Mouse (Mus musculus) heart, embryonic 12.5 days (tissue): ENCODE results near the gene Tmem88. TPM values are rescaled to one million over a fixed set of nuclear protein-coding genes. Genes with fewer than 3 reads are reported as not detected.
A peak's percentile ranks its signal among the peaks of the same experiment; 100 is the strongest.

Experiments
- ATAC-seq: fragments of 200-750 bp; cut with Nextera tagmentation; 2 replicates; pipeline ENCODE4 v1.8.0; 2017; ENCODE audit warnings: moderate TSS enrichment, moderate library complexity; ENCODE audit not compliant: insufficient number of reproducible peaks, low FRiP score
- H3K27ac ChIP-seq: fragments of 300-500 bp; sonication (generic); 2 replicates; pipeline ENCODE4 v1.5.1; 2016; ENCODE audit warnings: mild to moderate bottlenecking, moderate library complexity; ENCODE audit not compliant: poor library complexity, severe bottlenecking
- H3K27me3 ChIP-seq: fragments of 300-500 bp; sonication (generic); replicated peaks from 2 replicates; pipeline ENCODE4 v1.6.1; 2016; ENCODE audit warnings: mild to moderate bottlenecking, moderate library complexity
- H3K36me3 ChIP-seq: fragments of 300-500 bp; sonication (generic); 2 replicates; pipeline ENCODE4 v1.6.1; 2016; ENCODE audit warnings: mild to moderate bottlenecking, moderate library complexity
- H3K4me1 ChIP-seq: fragments of 300-500 bp; sonication (generic); replicated peaks from 2 replicates; pipeline ENCODE4 v1.6.1; 2016; ENCODE audit warnings: mild to moderate bottlenecking
- H3K4me2 ChIP-seq: fragments of 300-500 bp; sonication (generic); 2 replicates; pipeline ENCODE4 v1.6.1; 2016; ENCODE audit warnings: mild to moderate bottlenecking, moderate library complexity
- H3K4me3 ChIP-seq: fragments of 300-500 bp; sonication (generic); 2 replicates; pipeline ENCODE4 v1.5.1; 2016; ENCODE audit warnings: mild to moderate bottlenecking
- H3K9ac ChIP-seq: fragments of 300-500 bp; sonication (generic); 2 replicates; pipeline ENCODE4 v1.6.1; 2016; ENCODE audit warnings: mild to moderate bottlenecking, moderate library complexity
- H3K9me3 ChIP-seq: fragments of 300-500 bp; sonication (generic); replicated peaks from 2 replicates; pipeline ENCODE4 v1.6.1; 2016; ENCODE audit warnings: mild to moderate bottlenecking, moderate library complexity
- WGBS: fragments of 180-500 bp; shearing (Covaris S2); methylation state at CpG from one replicate; pipeline ENCODE4 v1.1.7; 2016; 5-methylcytosine and 5-hydroxymethylcytosine counted together
- polyA plus RNA-seq: library from polyadenylated mRNA; unstranded; fragments of >200 nt; fragmentation: Nextera tagmentation; extraction: Ambion mirVana; gene quantifications from 2 replicates; pipeline ENCODE4 v1.2.1, GENCODE M21; 2016

Gene Tmem88
- polyA plus RNA-seq, 1 experiment from 2014 or later: 35.7 TPM

DNA sequence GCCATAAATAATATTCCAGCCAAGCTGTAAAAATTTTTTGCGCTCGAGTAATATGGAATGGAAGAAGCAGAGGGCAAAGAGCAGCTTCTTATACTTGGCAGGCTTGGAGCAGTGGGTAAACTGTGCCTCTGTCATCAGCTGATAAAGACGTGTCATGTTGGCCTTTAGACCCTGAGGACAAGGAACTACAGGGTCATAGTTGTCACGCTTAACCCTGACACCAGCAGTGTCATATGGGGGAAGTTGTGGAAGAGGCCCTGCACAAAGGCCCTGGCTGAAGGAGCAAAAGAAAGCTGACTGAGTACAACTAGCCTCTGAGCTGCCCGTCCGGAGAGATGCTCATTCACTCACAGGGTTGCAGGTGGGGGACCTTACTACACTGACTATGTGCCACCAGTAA is 25.9 kb upstream of the Tmem88 start:
- Histone ChIP-seq H3K9ac (no peak overlapping the region), H3K4me2 (no peak overlapping the region), H3K4me1 (peaks cover 27% of the 10 kb centered on the region), H3K27me3 (peaks cover 27% of the 10 kb centered on the region), H3K36me3 (no peaks in the 10 kb centered on the region), H3K27ac (no peak overlapping the region), H3K9me3 (no peaks in the 10 kb centered on the region), H3K4me3 (no peak overlapping the region)
- no peak for ATAC-seq
- 49% methylated on average over 6 of the region's 6 CpGs for WGBS

DNA sequence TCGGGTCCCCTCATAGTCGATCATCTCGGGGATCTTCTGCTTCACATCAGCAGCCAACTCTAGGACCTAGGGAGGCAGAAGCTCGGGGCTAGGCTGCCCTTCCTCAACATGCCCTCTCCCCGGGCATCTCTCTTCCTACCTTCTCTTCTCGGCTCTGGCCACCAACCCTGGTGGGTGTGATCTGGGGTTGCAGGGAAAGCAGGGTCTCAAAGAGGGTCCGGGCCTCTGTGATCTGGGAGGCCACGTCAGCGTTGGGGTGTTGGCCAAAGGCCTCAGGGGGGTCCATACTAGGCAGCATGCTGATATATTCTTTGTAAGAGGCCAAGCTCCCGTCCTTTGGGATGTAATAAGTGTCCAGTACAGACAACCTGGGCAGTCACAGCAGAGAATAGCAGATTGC is 24.8 kb upstream of the Tmem88 start:
- Histone ChIP-seq H3K27me3 (peaks cover 27% of the 10 kb centered on the region), H3K4me1 (peaks cover 33% of the 10 kb centered on the region), H3K27ac (no peak overlapping the region), H3K4me3 (no peak overlapping the region), H3K4me2 (no peak overlapping the region), H3K36me3 (no peaks in the 10 kb centered on the region), H3K9me3 (no peaks in the 10 kb centered on the region), H3K9ac (no peak overlapping the region)
- ATAC-seq: no peak
- 85% methylated on average over 10 of the region's 10 CpGs for WGBS

DNA sequence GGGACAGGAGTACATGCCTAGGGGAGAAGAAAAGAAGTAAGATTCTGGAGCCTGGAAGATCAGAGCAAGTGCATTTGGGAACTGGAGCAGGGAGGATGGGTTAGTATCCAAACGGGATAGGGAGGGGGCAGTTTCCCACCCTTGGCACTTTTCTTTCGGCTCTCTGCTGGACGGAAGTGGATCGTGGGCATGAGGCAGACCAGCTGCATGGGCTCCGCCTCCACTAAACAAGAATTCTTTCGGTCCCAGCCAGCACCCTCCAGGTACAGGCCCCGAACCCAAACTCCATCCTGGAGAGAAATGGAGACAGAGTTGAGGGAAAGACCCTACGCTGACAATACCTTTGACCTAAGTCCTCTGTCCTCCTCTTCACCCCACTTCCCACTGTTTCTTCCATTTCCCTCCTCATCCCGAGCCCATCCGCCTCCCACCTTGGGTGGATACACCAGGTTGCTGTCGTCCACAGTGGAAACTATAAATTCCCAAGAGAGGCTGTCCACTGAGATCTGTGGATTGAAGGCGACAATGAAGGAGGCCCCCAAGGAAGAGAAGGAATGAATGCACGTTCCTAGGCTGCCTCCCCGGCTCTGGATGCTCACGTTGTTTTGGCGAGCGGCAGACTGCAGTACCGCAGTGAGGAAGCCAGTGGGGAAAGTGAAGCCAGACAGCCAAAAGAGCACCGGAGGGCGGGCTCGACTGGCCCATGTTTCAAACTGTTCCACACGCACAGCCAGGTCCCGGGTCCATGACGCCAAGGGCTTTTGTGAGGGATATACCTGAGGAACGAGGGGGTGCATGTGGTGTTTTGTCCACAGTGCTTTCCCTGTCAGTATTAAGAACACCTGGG is 23.3 kb upstream of the Tmem88 start:
- no peaks in the 10 kb centered on the region for H3K9me3 ChIP-seq
- H3K27me3 ChIP-seq: peaks cover 27% of the 10 kb centered on the region
- no peak for ATAC-seq
- 19% methylated on average over 25 of the region's 25 CpGs for WGBS
- H3K4me3 ChIP-seq: peak overlapping the region; percentile 64
- H3K4me1 ChIP-seq: peaks cover 42% of the 10 kb centered on the region
- H3K27ac ChIP-seq: no peak overlapping the region
- peak overlapping the region; percentile 58 for H3K9ac ChIP-seq
- H3K36me3 ChIP-seq: no peaks in the 10 kb centered on the region
- H3K4me2 ChIP-seq: peak overlapping the region; percentile 88

DNA sequence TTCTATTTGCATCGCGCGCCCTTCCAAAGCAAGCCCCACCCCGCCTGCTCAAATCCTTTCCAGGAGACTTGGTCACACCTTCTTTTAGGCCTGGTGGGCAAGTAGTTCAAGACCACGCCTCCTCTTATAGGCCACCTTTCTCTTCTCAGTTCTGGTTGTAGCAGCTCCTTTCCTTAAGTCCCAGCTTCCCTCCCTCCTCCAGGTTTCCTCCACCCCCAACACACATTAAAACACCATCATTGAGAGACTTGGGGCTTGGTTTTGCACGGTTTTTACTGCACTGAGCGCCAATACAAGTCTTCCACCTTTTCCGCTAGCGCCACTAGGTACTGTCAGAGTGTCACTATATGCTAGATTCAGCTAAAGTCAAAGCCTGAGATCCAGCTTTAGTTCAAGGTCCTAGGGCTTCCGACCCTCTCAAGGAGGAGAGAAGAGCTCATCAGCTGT is 22.5 kb upstream of the Tmem88 start:
- peak overlapping the region; percentile 58 for H3K9ac ChIP-seq
- H3K27ac ChIP-seq: no peak overlapping the region
- 10% methylated on average over 10 of the region's 10 CpGs for WGBS
- peak overlapping the region; percentile 88 for H3K4me2 ChIP-seq
- H3K4me3 ChIP-seq: peak overlapping the region; percentile 64
- H3K9me3 ChIP-seq: no peaks in the 10 kb centered on the region
- H3K4me1 ChIP-seq: peaks cover 42% of the 10 kb centered on the region
- ATAC-seq: no peak
- peaks cover 27% of the 10 kb centered on the region for H3K27me3 ChIP-seq
- H3K36me3 ChIP-seq: no peaks in the 10 kb centered on the region

DNA sequence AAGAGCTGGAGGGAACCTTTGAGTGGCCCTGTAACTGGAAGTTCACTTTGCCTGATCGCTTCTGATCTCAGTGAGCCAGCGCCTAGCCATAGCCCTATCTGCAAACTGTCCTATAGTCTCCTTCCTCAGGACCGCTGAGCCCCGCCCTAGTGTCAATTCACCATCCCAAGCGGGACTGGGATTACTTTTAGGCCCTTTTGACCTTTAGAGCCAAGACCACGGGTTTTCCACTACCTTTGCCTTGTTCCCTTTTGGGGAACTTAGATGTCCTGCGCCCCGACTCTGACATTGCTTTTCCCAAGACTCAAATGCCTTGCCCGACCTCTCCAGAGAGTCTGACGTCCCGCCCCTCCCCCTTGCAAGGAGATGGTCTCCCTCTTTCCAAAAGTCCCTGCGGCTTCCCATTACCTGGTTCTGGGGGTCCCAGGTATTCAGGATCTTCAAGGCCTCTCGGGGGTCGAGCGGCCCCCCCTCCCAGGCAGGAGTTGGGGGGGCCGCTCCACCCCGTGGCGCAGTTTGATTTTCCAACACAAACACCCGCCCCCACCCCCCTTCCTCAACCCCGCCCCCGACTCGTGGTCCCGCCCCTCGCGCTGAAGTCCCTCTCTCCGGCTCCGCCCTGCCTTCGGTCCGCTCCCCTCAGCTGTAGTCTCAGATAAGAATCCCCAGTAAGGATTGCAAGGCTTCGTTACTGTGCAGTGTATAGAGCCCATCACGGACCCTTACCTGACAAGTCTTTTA is 21.9 kb upstream of the Tmem88 start:
- Histone ChIP-seq H3K27ac (peak overlapping the region; percentile 84; the same call in 1 of the 2 replicates), H3K4me3 (peak overlapping the region; percentile 64), H3K9ac (peak overlapping the region; percentile 58), H3K4me2 (peak overlapping the region; percentile 88), H3K27me3 (peaks cover 27% of the 10 kb centered on the region), H3K36me3 (no peaks in the 10 kb centered on the region), H3K4me1 (peaks cover 46% of the 10 kb centered on the region), H3K9me3 (no peaks in the 10 kb centered on the region)
- 1% methylated on average over 31 of the region's 31 CpGs for WGBS
- no peak for ATAC-seq

DNA sequence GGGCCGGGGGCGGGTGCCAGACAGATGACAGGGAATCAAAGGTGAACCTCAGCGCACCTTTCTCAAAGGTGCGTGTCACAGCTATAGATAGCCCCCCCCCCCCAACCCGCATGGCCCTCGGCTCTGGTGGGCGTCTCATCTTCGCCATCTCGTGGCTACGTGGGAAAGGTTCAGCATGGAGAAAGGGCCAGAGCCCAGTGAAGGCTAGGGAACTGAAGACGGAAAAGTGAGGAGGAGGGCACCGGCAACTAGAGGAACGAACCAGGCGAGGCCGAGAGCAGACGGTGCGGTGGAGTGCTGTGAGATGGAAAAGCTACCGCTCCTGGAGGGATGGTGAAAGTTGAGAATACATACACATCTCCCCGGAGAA is 21.4 kb upstream of the Tmem88 start:
- no peak for ATAC-seq
- peak overlapping the region; percentile 64 for H3K4me3 ChIP-seq
- H3K36me3 ChIP-seq: no peaks in the 10 kb centered on the region
- H3K9me3 ChIP-seq: no peaks in the 10 kb centered on the region
- H3K4me2 ChIP-seq: peak overlapping the region; percentile 88
- H3K27me3 ChIP-seq: peaks cover 27% of the 10 kb centered on the region
- H3K27ac ChIP-seq: peak overlapping the region; percentile 84
- under 1% methylated on average over 19 of the region's 19 CpGs for WGBS
- peak overlapping the region; percentile 58 for H3K9ac ChIP-seq
- peaks cover 51% of the 10 kb centered on the region for H3K4me1 ChIP-seq

DNA sequence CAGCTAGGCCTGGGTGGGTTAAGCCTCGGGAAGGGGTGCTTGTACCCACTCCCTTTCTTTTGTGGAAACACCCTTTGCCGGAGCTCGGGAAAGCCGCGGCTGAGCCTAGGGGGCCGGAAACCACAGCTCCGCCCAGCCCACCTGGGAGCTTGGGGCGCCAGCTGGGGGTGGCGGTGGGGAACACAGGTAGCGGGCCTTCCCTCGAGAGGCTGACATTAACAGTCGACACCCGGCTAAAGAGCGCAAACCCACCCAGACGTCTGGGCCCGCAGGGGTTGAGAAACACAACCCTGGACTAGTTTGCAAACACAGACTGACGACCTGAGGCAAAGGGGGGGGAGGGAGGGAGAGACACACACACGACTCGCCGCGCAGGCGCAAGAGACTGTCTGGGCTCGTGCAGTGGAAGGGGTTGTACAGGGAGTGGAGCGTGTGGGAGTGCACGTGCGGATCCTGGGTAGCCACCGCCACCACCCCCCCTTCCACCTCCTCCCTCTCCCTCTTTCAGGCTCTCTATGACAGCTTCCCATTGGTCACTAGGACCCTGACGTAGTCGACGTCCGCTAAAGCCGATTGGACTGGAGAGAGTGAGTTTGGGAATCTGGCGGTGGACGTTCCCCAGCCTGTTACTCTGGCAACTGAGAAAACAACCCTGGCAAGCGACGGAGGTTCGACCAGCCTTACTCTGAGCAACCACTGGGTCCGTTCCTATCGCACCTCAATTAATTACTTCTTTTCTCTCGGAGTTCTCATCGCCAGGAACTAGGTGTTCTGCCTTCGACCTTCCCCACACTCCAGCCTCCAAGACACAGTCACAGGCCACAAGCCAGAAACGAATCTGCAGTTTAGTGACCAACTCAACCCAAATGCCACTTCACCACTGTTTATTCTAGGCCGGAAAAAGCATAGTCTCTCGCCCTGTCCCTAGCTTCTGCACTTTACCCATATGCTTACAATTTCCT is 20.7 kb upstream of the Tmem88 start:
- peak overlapping the region; percentile 97 for H3K27ac ChIP-seq
- H3K4me3 ChIP-seq: peak overlapping the region; percentile 64
- no peaks in the 10 kb centered on the region for H3K9me3 ChIP-seq
- H3K4me1 ChIP-seq: peaks cover 58% of the 10 kb centered on the region
- peak overlapping the region; percentile 88 for H3K4me2 ChIP-seq
- H3K9ac ChIP-seq: peak overlapping the region; percentile 80
- peaks cover 27% of the 10 kb centered on the region for H3K27me3 ChIP-seq
- ATAC-seq: peak; percentile 86
- under 1% methylated on average over 41 of the region's 45 CpGs for WGBS
- H3K36me3 ChIP-seq: no peaks in the 10 kb centered on the region

DNA sequence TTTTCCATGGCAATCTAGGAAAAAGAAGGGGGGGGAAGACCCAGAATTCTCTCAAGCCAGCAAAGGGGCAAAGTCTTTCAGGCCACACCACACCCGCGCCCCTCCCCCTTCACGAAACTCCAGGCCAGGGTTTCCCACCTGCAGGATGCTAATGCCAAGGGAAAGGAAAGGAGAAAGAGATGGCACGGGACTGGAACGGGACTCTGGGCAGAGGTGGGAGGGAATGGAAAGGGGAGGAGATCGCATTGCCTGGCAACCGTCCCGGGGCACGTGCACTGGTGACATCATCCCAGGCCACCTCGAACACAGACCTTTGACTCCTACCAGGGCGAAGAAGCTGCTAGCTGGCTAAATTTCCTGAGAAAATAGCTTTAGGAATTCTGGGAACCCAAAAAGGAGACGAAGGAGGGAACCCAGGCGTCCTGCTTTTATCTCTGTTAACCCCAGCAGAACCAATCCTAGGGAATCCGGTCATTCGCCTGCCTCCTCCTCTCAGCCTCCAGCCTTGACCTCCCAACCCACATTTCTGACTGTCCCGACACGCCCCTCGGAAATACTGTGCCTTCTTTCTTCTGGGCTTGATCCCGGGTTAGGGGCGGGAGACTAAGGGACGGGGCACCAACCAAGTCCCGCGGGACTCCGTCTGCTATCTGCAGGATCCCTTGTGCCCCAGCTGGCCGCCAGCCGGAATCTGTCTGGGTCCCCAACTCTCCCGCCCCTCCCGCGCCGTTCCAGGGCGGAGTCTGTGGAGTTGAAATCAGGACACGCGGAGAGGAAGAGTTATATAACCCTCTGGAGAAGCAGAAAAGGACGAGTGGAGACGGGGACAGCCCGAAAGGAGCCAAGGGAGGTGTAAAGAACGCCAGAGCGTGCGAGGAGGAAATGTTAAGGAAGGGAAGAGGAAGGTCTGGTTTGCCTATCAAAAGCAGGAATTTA is 19.7 kb upstream of the Tmem88 start:
- peak; percentile 70 for ATAC-seq
- peak overlapping the region; percentile 97 for H3K27ac ChIP-seq
- no peaks in the 10 kb centered on the region for H3K9me3 ChIP-seq
- H3K4me1 ChIP-seq: peaks cover 68% of the 10 kb centered on the region
- WGBS: under 1% methylated on average over 39 of the region's 39 CpGs
- peak overlapping the region; percentile 64 for H3K4me3 ChIP-seq
- peak overlapping the region; percentile 80 for H3K9ac ChIP-seq
- H3K4me2 ChIP-seq: peak overlapping the region; percentile 88
- H3K27me3 ChIP-seq: peaks cover 21% of the 10 kb centered on the region
- peaks cover 8% of the 10 kb centered on the region for H3K36me3 ChIP-seq

DNA sequence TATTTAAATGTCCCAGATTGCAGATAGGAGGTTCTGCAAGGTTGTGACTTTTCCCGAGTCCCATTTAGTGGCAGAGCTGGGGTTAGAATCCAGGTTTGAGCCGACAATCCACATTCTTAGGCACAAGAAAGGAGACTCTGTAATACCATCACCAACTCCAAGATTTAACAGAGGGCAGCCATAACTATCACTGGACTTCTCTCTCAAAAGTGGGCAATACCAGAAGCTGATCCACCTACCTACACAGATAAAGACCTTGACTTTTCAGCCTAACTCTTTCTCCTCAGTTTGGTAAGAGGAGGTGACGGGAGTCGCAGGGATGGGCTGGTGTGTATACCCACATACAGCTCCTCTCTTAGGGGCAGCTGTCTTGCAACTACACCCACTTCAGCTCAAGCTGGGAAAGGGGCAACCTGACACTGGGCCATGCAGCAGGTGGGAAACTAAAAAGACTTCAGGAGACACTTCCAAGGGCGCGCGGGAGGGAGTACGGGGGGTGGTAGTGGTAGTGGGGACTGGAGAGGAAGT is 19.0 kb upstream of the Tmem88 start:
- Histone ChIP-seq H3K4me3 (peak overlapping the region; percentile 64), H3K27ac (peak overlapping the region; percentile 97), H3K4me1 (peaks cover 76% of the 10 kb centered on the region), H3K9me3 (no peaks in the 10 kb centered on the region), H3K27me3 (peaks cover 14% of the 10 kb centered on the region), H3K4me2 (peak overlapping the region; percentile 88), H3K9ac (peak overlapping the region; percentile 80), H3K36me3 (peaks cover 12% of the 10 kb centered on the region)
- no peak for ATAC-seq
- WGBS: 8% methylated on average over 8 of the region's 8 CpGs

DNA sequence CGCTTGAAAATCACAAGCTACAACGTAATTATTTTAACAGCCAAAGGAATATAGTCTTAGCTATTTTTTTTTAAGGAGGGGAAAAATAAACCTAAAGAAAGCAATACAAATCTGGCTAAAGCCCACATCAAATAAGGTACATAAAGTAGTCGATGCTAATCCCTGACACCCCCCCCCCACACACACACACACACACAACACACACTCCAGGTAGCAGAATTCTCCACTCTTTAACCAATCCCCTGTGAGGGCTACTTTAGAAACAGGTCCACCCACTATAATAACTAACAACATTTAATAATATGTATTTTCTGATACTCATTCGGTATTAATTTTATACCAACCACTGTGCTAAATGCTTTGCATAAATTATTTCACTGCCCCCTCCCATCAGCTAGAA is 18.5 kb upstream of the Tmem88 start:
- ATAC-seq: no peak
- Histone ChIP-seq H3K27me3 (peaks cover 9% of the 10 kb centered on the region), H3K4me2 (peak overlapping the region; percentile 88), H3K9me3 (no peaks in the 10 kb centered on the region), H3K27ac (peak overlapping the region; percentile 97), H3K4me1 (peaks cover 78% of the 10 kb centered on the region), H3K9ac (peak overlapping the region; percentile 89), H3K4me3 (peak overlapping the region; percentile 64), H3K36me3 (peaks cover 12% of the 10 kb centered on the region)
- under 1% methylated on average over 4 of the region's 4 CpGs for WGBS
